Mouse (Mus musculus) MEL (cell line): ENCODE measurements at regions not wholly inside any gene's neighbourhood (a gene's known extent, or its start where the extent isn't known, plus 50 kb on each side); places are given as distances from the start of the nearest gene placed in this dataset.

Experiments
- DNase-seq: peaks from one replicate; pipeline ENCODE4 v3.0.0; 2011; ENCODE audit warnings: low read depth, low spot score
- H3K27ac ChIP-seq: 2 replicates; pipeline ENCODE4 v1.5.1; 2012; ENCODE audit warnings: low read depth, mild to moderate bottlenecking, control low read depth, low read length, moderate library complexity; ENCODE audit not compliant: control insufficient read depth
- H3K27me3 ChIP-seq, 2 experiments: fragments of 150-350 bp in 1 of 2; sonication (generic) in 1 of 2; 2 replicates each; pipeline ENCODE4 v1.6.1; 2012; ENCODE audit warnings: low read length in 2 of 2, mild to moderate bottlenecking in 2 of 2, improper control_type of control experiment in 1 of 2, moderate library complexity in 1 of 2; ENCODE audit not compliant: insufficient read depth in 2 of 2, control insufficient read depth in 1 of 2
- H3K36me3 ChIP-seq, 2 experiments: 2 replicates each; pipeline ENCODE4 v1.6.1; 2012 to 2014; ENCODE audit warnings: low read length in 2 of 2, improper control_type of control experiment in 1 of 2, inconsistent platforms in 1 of 2, mild to moderate bottlenecking in 1 of 2; ENCODE audit not compliant: insufficient read depth in 2 of 2, control insufficient read depth in 1 of 2
- H3K4me1 ChIP-seq, 2 experiments: fragments of 150-350 bp in 1 of 2; sonication (generic) in 1 of 2; 2 replicates each; pipeline ENCODE4 v1.6.1; 2012; ENCODE audit warnings: low read length in 2 of 2, improper control_type of control experiment in 1 of 2, mild to moderate bottlenecking in 1 of 2; ENCODE audit not compliant: insufficient read depth in 2 of 2, control insufficient read depth in 1 of 2
- H3K4me3 ChIP-seq, 2 experiments: fragments of 150-350 bp in 1 of 2; sonication (generic) in 1 of 2; 2 replicates each; pipeline ENCODE4 v1.5.1; 2012; ENCODE audit warnings: low read depth in 2 of 2, low read length in 2 of 2, mild to moderate bottlenecking in 2 of 2, moderate library complexity in 2 of 2, control low read depth in 1 of 2, improper control_type of control experiment in 1 of 2; ENCODE audit not compliant: control insufficient read depth in 1 of 2, insufficient read depth in 1 of 2
- H3K79me2 ChIP-seq: 2 replicates; pipeline ENCODE4 v1.6.1; 2012; ENCODE audit warnings: mild to moderate bottlenecking, low read length, moderate library complexity; ENCODE audit not compliant: control insufficient read depth, poor library complexity, insufficient read depth
- H3K9ac ChIP-seq: 2 replicates; pipeline ENCODE4 v1.6.1; 2012; ENCODE audit warnings: low read depth, mild to moderate bottlenecking, control low read depth, low read length, moderate library complexity; ENCODE audit not compliant: control insufficient read depth, poor library complexity, severe bottlenecking
- H3K9me3 ChIP-seq: fragments of 150-350 bp; sonication (generic); replicated peaks from 2 replicates; pipeline ENCODE4 v1.6.1; 2012; ENCODE audit warnings: mild to moderate bottlenecking, low read length, improper control_type of control experiment, moderate library complexity; ENCODE audit not compliant: insufficient read depth
- E2F4 ChIP-seq: IDR thresholded peaks from 2 replicates; pipeline ENCODE4 v1.6.1; 2011; ENCODE audit warnings: low read depth, low read length, improper control_type of control experiment, borderline replicate concordance
- ELF1 ChIP-seq: IDR thresholded peaks from 2 replicates; pipeline ENCODE4 v1.6.1; 2014; ENCODE audit warnings: low read depth, mild to moderate bottlenecking, inconsistent platforms, low read length, improper control_type of control experiment, moderate library complexity
- ETS1 ChIP-seq: IDR thresholded peaks from 2 replicates; pipeline ENCODE4 v1.6.1; 2012; ENCODE audit warnings: low read depth, mild to moderate bottlenecking, inconsistent platforms, low read length, improper control_type of control experiment, moderate library complexity
- GABPA ChIP-seq: IDR thresholded peaks from 2 replicates; pipeline ENCODE4 v1.6.1; 2012; ENCODE audit warnings: low read depth, mild to moderate bottlenecking, inconsistent platforms, low read length, improper control_type of control experiment, moderate library complexity
- HCFC1 ChIP-seq: IDR thresholded peaks from 2 replicates; pipeline ENCODE4 v1.6.1; 2012; ENCODE audit warnings: low read depth, mild to moderate bottlenecking, inconsistent platforms, low read length, improper control_type of control experiment, moderate library complexity
- JUND ChIP-seq: IDR thresholded peaks from 2 replicates; pipeline ENCODE4 v1.6.1; 2011; ENCODE audit warnings: low read depth, mild to moderate bottlenecking, improper control_type of control experiment, low read length
- MAFK ChIP-seq: IDR thresholded peaks from 2 replicates; pipeline ENCODE4 v1.6.1; 2011; ENCODE audit warnings: low read depth, mild to moderate bottlenecking, low read length, improper control_type of control experiment, borderline replicate concordance
- MAX ChIP-seq: IDR thresholded peaks from 2 replicates; pipeline ENCODE4 v1.6.1; 2011; ENCODE audit warnings: low read length, improper control_type of control experiment
- MAZ ChIP-seq: IDR thresholded peaks from 2 replicates; pipeline ENCODE4 v1.6.1; 2012; ENCODE audit warnings: low read depth, mild to moderate bottlenecking, inconsistent platforms, low read length, improper control_type of control experiment
- MEF2A ChIP-seq: IDR thresholded peaks from 2 replicates; pipeline ENCODE4 v1.6.1; 2014; ENCODE audit warnings: low read depth, mild to moderate bottlenecking, inconsistent platforms, low read length, improper control_type of control experiment; ENCODE audit not compliant: poor library complexity, insufficient replicate concordance, severe bottlenecking; ENCODE audit errors: extremely low read depth
- MYB ChIP-seq: IDR thresholded peaks from 2 replicates; pipeline ENCODE4 v1.6.1; 2011; ENCODE audit warnings: mild to moderate bottlenecking, low read depth, low read length, improper control_type of control experiment
- NELFE ChIP-seq: IDR thresholded peaks from 2 replicates; pipeline ENCODE4 v1.6.1; 2011; ENCODE audit warnings: low read depth, low read length, improper control_type of control experiment
- NRF1 ChIP-seq: IDR thresholded peaks from 2 replicates; pipeline ENCODE4 v1.6.1; 2014; ENCODE audit warnings: low read depth, mild to moderate bottlenecking, inconsistent platforms, low read length, improper control_type of control experiment, moderate library complexity; ENCODE audit not compliant: poor library complexity, insufficient read depth, severe bottlenecking
- POLR2A ChIP-seq, 2 experiments: IDR thresholded peaks; 2 replicates each; pipeline ENCODE4 v1.6.1; 2011 to 2012; ENCODE audit warnings: low read length in 2 of 2, mild to moderate bottlenecking in 2 of 2, control low read depth in 1 of 2, improper control_type of control experiment in 1 of 2, low read depth in 1 of 2, moderate library complexity in 1 of 2; ENCODE audit not compliant: control insufficient read depth in 1 of 2, insufficient read depth in 1 of 2, poor library complexity in 1 of 2
- SIN3A ChIP-seq: IDR thresholded peaks from 2 replicates; pipeline ENCODE4 v1.6.1; 2012; ENCODE audit warnings: low read length, improper control_type of control experiment, inconsistent platforms
- SMC3 ChIP-seq: IDR thresholded peaks from 2 replicates; pipeline ENCODE4 v1.6.1; 2011; ENCODE audit warnings: low read depth, low read length, improper control_type of control experiment
- TAL1 ChIP-seq: IDR thresholded peaks from 2 replicates; pipeline ENCODE4 v1.6.1; 2012; ENCODE audit warnings: mild to moderate bottlenecking, inconsistent platforms, low read length, moderate library complexity, mixed read lengths
- TBP ChIP-seq: IDR thresholded peaks from 2 replicates; pipeline ENCODE4 v1.8.0; 2011; ENCODE audit warnings: low read depth, low read length, improper control_type of control experiment
- UBTF ChIP-seq: IDR thresholded peaks from 2 replicates; pipeline ENCODE4 v1.6.1; 2012; ENCODE audit warnings: low read depth, mild to moderate bottlenecking, inconsistent platforms, low read length, improper control_type of control experiment, moderate library complexity, borderline replicate concordance; ENCODE audit not compliant: insufficient read depth
- ZC3H11A ChIP-seq: IDR thresholded peaks from 2 replicates; pipeline ENCODE4 v1.6.1; 2012; ENCODE audit warnings: low read depth, mild to moderate bottlenecking, inconsistent platforms, low read length, improper control_type of control experiment
- ZKSCAN1 ChIP-seq: IDR thresholded peaks from 2 replicates; pipeline ENCODE4 v1.6.1; 2012; ENCODE audit warnings: low read depth, mild to moderate bottlenecking, inconsistent platforms, low read length, improper control_type of control experiment, moderate library complexity
- ZNF384 ChIP-seq: IDR thresholded peaks from 2 replicates; pipeline ENCODE4 v1.6.1; 2012; ENCODE audit warnings: low read depth, mild to moderate bottlenecking, inconsistent platforms, low read length, improper control_type of control experiment

- Histone ChIP-seq H3K4me3 (no peak overlapping the region), H3K36me3 (no peaks in the 10 kb centered on the region), H3K4me1 (no peaks in the 10 kb centered on the region), H3K79me2 (no peaks in the 10 kb centered on the region), H3K27me3 (no peaks in the 10 kb centered on the region; a peak in 1 of 4 replicates), H3K9ac (no peak overlapping the region), H3K9me3 (no peaks in the 10 kb centered on the region), H3K27ac (no peak overlapping the region)
- no peak for DNase-seq
- TF ChIP-seq ZNF384 (no peak), ETS1 (no peak), ELF1 (no peak), MAZ (no peak), SIN3A (no peak), POLR2A (IDR thresholded peaks at IDR 0.05; ENCODE audit: control insufficient read depth in 1 of 2, insufficient read depth in 1 of 2, low read depth in 1 of 2, low read length in 2 of 2, poor library complexity in 1 of 2) (no peak), E2F4 (no peak), TBP (no peak), ZC3H11A (no peak), TAL1 (no peak)
Observed at GRCm38 (mm10) chr9:43465731-43466330, 155.2 kb downstream of the Trim29 start.

DNA sequence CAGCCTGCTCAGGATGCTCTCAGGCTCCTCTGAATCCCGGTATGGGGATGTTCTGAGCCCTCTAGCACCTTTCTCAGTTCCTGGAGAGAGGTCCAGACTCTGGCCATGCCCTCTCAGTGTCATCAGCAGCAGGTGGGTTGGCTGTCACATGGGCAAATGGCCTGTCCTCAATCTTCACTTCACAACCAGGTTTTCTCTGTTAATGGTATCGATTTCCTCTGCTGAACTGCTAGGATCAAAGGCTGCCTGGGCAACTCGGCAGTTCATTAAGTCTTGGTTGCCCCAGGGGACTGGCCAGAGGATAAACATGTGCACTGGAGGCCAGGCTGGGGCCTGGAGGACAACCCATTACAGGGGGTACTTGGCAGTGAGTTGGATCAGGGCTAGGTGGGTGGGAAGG, 156.2 kb downstream of the Trim29 start:
- no peaks in the 10 kb centered on the region for H3K36me3 ChIP-seq
- H3K9ac ChIP-seq = no peak overlapping the region
- H3K9me3 ChIP-seq = no peaks in the 10 kb centered on the region
- no peak overlapping the region for H3K4me3 ChIP-seq
- no peaks in the 10 kb centered on the region for H3K79me2 ChIP-seq
- no peaks in the 10 kb centered on the region; a peak in 1 of 4 replicates for H3K27me3 ChIP-seq
- H3K27ac ChIP-seq = no peak overlapping the region
- no peak for DNase-seq
- no peaks in the 10 kb centered on the region for H3K4me1 ChIP-seq
- no peak for TF ChIP-seq TBP
- no peak for TF ChIP-seq E2F4
- no peak for TF ChIP-seq NELFE
- TF ChIP-seq HCFC1 = no peak
- TF ChIP-seq MYB = no peak
- no peak for TF ChIP-seq JUND
- TF ChIP-seq MAFK = no peak
- no peak for TF ChIP-seq SIN3A
- no peak for TF ChIP-seq ZKSCAN1
- no peak for TF ChIP-seq UBTF
- TF ChIP-seq NRF1 = no peak
- TF ChIP-seq MAX = no peak
- TF ChIP-seq MEF2A = no peak
- TF ChIP-seq GABPA = no peak
- no peak for TF ChIP-seq MAZ
- TF ChIP-seq ZNF384 = no peak
- no peak for TF ChIP-seq SMC3
- no peak for TF ChIP-seq POLR2A (IDR thresholded peaks at IDR 0.05; ENCODE audit: control insufficient read depth in 1 of 2, insufficient read depth in 1 of 2, low read depth in 1 of 2, low read length in 2 of 2, poor library complexity in 1 of 2)
